13 mouse cellular contexts compared by ENCODE assay signal in the genomic region with DNA sequence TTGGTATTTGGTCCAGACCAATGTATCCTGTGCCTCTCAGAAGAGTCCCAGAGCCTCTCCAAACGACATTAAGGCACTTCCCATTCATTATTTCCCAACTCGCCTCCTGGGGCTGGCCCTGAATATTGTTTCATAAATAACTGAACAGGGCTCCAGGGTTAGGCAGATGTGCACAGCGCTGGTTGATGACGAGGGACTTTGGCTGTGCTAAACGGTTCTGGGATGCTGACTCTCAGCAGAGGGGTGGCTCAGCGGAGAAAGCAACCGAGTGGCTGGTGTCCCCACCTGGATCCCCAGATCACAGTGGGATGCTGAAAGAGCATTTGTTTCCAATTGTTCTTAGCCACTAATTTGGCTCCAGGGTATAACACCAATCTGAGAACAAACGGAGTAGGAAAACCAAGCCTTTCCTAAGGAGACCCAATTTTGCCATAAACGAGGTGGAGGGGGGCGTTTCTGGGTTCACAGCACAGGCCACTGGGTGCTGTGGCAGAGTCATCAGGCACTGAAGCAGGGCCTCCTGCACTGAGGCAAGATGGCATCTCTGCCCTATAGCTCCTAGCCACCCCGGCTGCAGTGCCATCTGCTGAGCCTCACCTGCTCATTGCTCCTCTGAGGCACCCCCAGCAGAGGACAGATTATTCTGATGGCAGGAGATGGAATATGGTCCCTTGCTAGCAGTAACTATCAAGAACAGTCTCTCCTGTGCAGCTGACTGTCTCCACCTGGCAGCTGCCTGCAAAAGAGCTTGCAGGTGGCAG. TPM values are rescaled to one million over a fixed set of nuclear protein-coding genes. Genes with fewer than 3 reads are reported as not detected.
DNase-seq lines count a peak whose midpoint lies in the region; ATAC-seq lines count a peak whose summit lies in the region.
"Had no signal": no experiment of that assay in that cellular context is flagged by ENCODE, and none has a peak within 500 bp of the region (broad histone marks: within the 10 kb centered on the region; RNA-seq: fewer than 3 reads in every experiment).

No protein-coding gene starts in this region.

- peak; percentile 26 for DNase-seq in adrenal gland, postnatal 14 days
- no peak for DNase-seq in adrenal gland, adult 18-20 months (ENCODE audit: low spot score in 2 of 2)
- DNase-seq in heart, postnatal 25 days (ENCODE audit: low spot score): peak; percentile 12
- DNase-seq in heart, postnatal 36 days: no peak
- no peak for DNase-seq in kidney, postnatal 10 days
- DNase-seq: adrenal gland, postnatal 25 days; lung, postnatal 10 days had no signal

- no peaks in the 10 kb centered on the region for H3K9me3 ChIP-seq in hindbrain, embryonic 12.5 days (replicated peaks)
- H3K9me3 ChIP-seq in neural tube, embryonic 12.5 days: no peaks in the 10 kb centered on the region
- H3K9me3 ChIP-seq in intestine, embryonic 15.5 days: no peaks in the 10 kb centered on the region
- H3K9me3 ChIP-seq: limb, embryonic 15.5 days had no signal

- H3K9ac ChIP-seq in hindbrain, embryonic 12.5 days: no peak overlapping the region
- H3K9ac ChIP-seq in neural tube, embryonic 12.5 days: no peak overlapping the region
- H3K9ac ChIP-seq in intestine, embryonic 15.5 days: no peak overlapping the region
- H3K9ac ChIP-seq: limb, embryonic 15.5 days had no signal

- no peak overlapping the region for H3K4me3 ChIP-seq in hindbrain, embryonic 12.5 days
- H3K4me3 ChIP-seq in neural tube, embryonic 12.5 days: no peak overlapping the region
- no peak overlapping the region for H3K4me3 ChIP-seq in intestine, embryonic 15.5 days (replicated peaks)
- H3K4me3 ChIP-seq: limb, embryonic 15.5 days had no signal

- no peaks in the 10 kb centered on the region for H3K36me3 ChIP-seq in hindbrain, embryonic 12.5 days
- no peaks in the 10 kb centered on the region for H3K36me3 ChIP-seq in neural tube, embryonic 12.5 days
- no peaks in the 10 kb centered on the region for H3K36me3 ChIP-seq in intestine, embryonic 15.5 days
- H3K36me3 ChIP-seq: limb, embryonic 15.5 days had no signal

- ATAC-seq in hindbrain, embryonic 12.5 days (ENCODE audit: low FRiP score): peak; percentile 62; the same call in 1 of the 2 replicates
- peak; percentile 52 for ATAC-seq in neural tube, embryonic 12.5 days (ENCODE audit: low FRiP score, low read depth)
- no peak for ATAC-seq in intestine, embryonic 15.5 days

- WGBS in hindbrain, embryonic 12.5 days: 24% methylated on average over 11 of the region's 11 CpGs
- WGBS in neural tube, embryonic 12.5 days: 14% methylated on average over 11 of the region's 11 CpGs
- 61% methylated on average over 11 of the region's 11 CpGs for WGBS in intestine, embryonic 15.5 days

- peaks cover 49% of the 10 kb centered on the region for H3K4me1 ChIP-seq in hindbrain, embryonic 12.5 days
- peaks cover 65% of the 10 kb centered on the region for H3K4me1 ChIP-seq in neural tube, embryonic 12.5 days
- no peaks in the 10 kb centered on the region; the same call in 1 of the 2 replicates for H3K4me1 ChIP-seq in intestine, embryonic 15.5 days (replicated peaks)

- peak overlapping the region; percentile 50 for H3K27ac ChIP-seq in hindbrain, embryonic 12.5 days
- no peak overlapping the region for H3K27ac ChIP-seq in neural tube, embryonic 12.5 days
- H3K27ac ChIP-seq in intestine, embryonic 15.5 days: no peak overlapping the region
- H3K27ac ChIP-seq: limb, embryonic 15.5 days had no signal

- no peak overlapping the region for H3K4me2 ChIP-seq in hindbrain, embryonic 12.5 days (replicated peaks)
- 0 out of 2 replicates have a peak overlapping the region, but pooled peaks have one; percentile 16 for H3K4me2 ChIP-seq in neural tube, embryonic 12.5 days (replicated peaks)
- H3K4me2 ChIP-seq in intestine, embryonic 15.5 days (replicated peaks): no peak overlapping the region
- H3K4me2 ChIP-seq: limb, embryonic 15.5 days had no signal

- intact Hi-C loops in heart, postnatal 25 days (cut with DNase I): no loop called here
- intact Hi-C loops in heart, postnatal 36 days (cut with DNase I): no loop called here

- no peaks in the 10 kb centered on the region for H3K27me3 ChIP-seq in hindbrain, embryonic 12.5 days
- no peaks in the 10 kb centered on the region for H3K27me3 ChIP-seq in neural tube, embryonic 12.5 days (replicated peaks)
- no peaks in the 10 kb centered on the region for H3K27me3 ChIP-seq in intestine, embryonic 15.5 days (replicated peaks)

RNA-seq across cellular contexts. Expression of a gene that starts 52.8 kb away (rescaled TPM):
- 2.5 and 3.4 TPM in 2 replicates for total RNA-seq in adrenal gland, postnatal 14 days (2021)
- total RNA-seq in adrenal gland, adult 18-20 months (2021): 1 to 10 TPM; 2.0 to 3.5 TPM
- total RNA-seq in heart, postnatal 25 days (2021): 1 to 10 TPM; 6.3 to 8.3 TPM
- 1 to 10 TPM; 7.6 to 7.7 TPM for total RNA-seq in heart, postnatal 36 days (2021)
- polyA plus RNA-seq in hindbrain, embryonic 12.5 days (2016; fragmentation: Nextera tagmentation; extraction: Ambion mirVana): 29.6 and 38.0 TPM in 2 replicates
- 44.6 and 45.2 TPM in 2 replicates for polyA plus RNA-seq in neural tube, embryonic 12.5 days (2016; fragmentation: Nextera tagmentation; extraction: Ambion mirVana)
- 7.9 and 8.2 TPM in 2 replicates for polyA plus RNA-seq in intestine, embryonic 15.5 days (2015; fragmentation: Nextera tagmentation; extraction: Ambion mirVana)
- total RNA-seq: common myeloid progenitor, adult 5-6 weeks; hematopoietic stem cell, adult 5-6 weeks had no signal

Comparison
In these comparisons a context has a peak if more than half of its experiments do, and no peak if none do; other contexts are left out.
1. DNase-seq: peak in adrenal gland, postnatal 14 days (single experiment) and heart, postnatal 25 days (single experiment); none in adrenal gland, adult 18-20 months (0 of 2), heart, postnatal 36 days (0 of 2) and kidney, postnatal 10 days (single experiment).